Mouse (Mus musculus) liver, embryonic 14.5 days (tissue): ENCODE results near the gene Znrd1as. TPM values are rescaled to one million over a fixed set of nuclear protein-coding genes. Genes with fewer than 3 reads are reported as not detected.
"Not testable (repeated sequence)": the region's sequence is repeated elsewhere in the genome, so short reads cannot be mapped to it uniquely, and the experiment has no call there.

ENCODE experiments used
- ATAC-seq: fragments of 200-750 bp; cut with Nextera tagmentation; 2 replicates; pipeline ENCODE4 v1.8.0; 2017; ENCODE audit warnings: moderate number of reproducible peaks, mild to moderate bottlenecking, moderate library complexity; ENCODE audit not compliant: insufficient read depth
- DNase-seq, 3 experiments: peaks; one replicate each; pipeline ENCODE4 v3.0.0-alpha.2; 2012 to 2013; ENCODE audit warnings: low read depth in 3 of 3, low spot score in 3 of 3
- H3K27ac ChIP-seq: fragments of 300-500 bp; sonication (generic); 2 replicates; pipeline ENCODE4 v1.5.1; 2014; ENCODE audit warnings: moderate library complexity, mild to moderate bottlenecking, control low read depth, inconsistent platforms
- H3K27me3 ChIP-seq: fragments of 300-500 bp; sonication (generic); 2 replicates; pipeline ENCODE4 v1.6.1; 2014; ENCODE audit warnings: mild to moderate bottlenecking, low read length, moderate library complexity; ENCODE audit not compliant: control insufficient read depth, insufficient read depth
- H3K36me3 ChIP-seq: fragments of 300-500 bp; sonication (generic); replicated peaks from 2 replicates; pipeline ENCODE4 v1.6.1; 2014; ENCODE audit warnings: low read depth; ENCODE audit not compliant: control insufficient read depth, insufficient read depth
- H3K4me1 ChIP-seq, 2 experiments: fragments of 200-500 bp in 1 of 2; fragments of 300-500 bp in 1 of 2; sonication (generic) in 1 of 2; replicated peaks; 2 replicates each; pipeline ENCODE4 v1.6.1; 2012 to 2014; ENCODE audit warnings: antibody characterized with exemption in 1 of 2, inconsistent platforms in 1 of 2, low read length in 1 of 2; ENCODE audit not compliant: control insufficient read depth in 2 of 2, insufficient read depth in 2 of 2
- H3K4me2 ChIP-seq: fragments of 300-500 bp; sonication (generic); 2 replicates; pipeline ENCODE4 v1.6.1; 2014; ENCODE audit warnings: low read depth, mild to moderate bottlenecking, control low read depth, moderate library complexity
- H3K4me3 ChIP-seq, 2 experiments: fragments of 200-500 bp in 1 of 2; fragments of 300-500 bp in 1 of 2; sonication (generic) in 1 of 2; 2 replicates each; pipeline ENCODE4 v1.5.1; 2012 to 2014; ENCODE audit warnings: low read depth in 2 of 2, low read length in 2 of 2, mild to moderate bottlenecking in 2 of 2, control low read depth in 1 of 2, inconsistent platforms in 1 of 2, moderate library complexity in 1 of 2; ENCODE audit not compliant: insufficient read depth in 1 of 2
- H3K9ac ChIP-seq: fragments of 300-500 bp; sonication (generic); replicated peaks from 2 replicates; pipeline ENCODE4 v1.6.1; 2014; ENCODE audit warnings: mild to moderate bottlenecking, control low read depth, moderate library complexity
- H3K9me3 ChIP-seq: fragments of 300-500 bp; sonication (generic); 2 replicates; pipeline ENCODE4 v1.6.1; 2016; ENCODE audit warnings: low read length, mixed read lengths; ENCODE audit not compliant: control insufficient read depth
- CTCF ChIP-seq: IDR thresholded peaks from 2 replicates; pipeline ENCODE4 v1.5.1; 2016; ENCODE audit warnings: antibody characterized with exemption, low read depth, control low read depth
- EP300 ChIP-seq: IDR thresholded peaks from 2 replicates; pipeline ENCODE4 v1.6.1; 2016; ENCODE audit warnings: antibody characterized with exemption, low read depth
- WGBS: fragments of 180-500 bp; shearing (Covaris S2); extraction: QIAGEN DNeasy Blood & Tissue Kit; methylation state at CpG from one replicate; pipeline ENCODE4 v1.1.7; 2014; ENCODE audit not compliant: insufficient replicate concordance; 5-methylcytosine and 5-hydroxymethylcytosine counted together
- polyA plus RNA-seq, 2 experiments: library from polyadenylated mRNA; depleted of rRNA in 1 of 2; stranded (reverse) in 1 of 2; unstranded in 1 of 2; fragments of >200 nt; fragmentation: Nextera tagmentation in 1 of 2; extraction: Ambion mirVana in 1 of 2; gene quantifications; 2 replicates each; pipeline versions ENCODE4 v1.2.1 to v1.2.3; 2012 to 2014

The Znrd1as gene
- polyA plus RNA-seq, 2 experiments: 3.3 TPM

DNA sequence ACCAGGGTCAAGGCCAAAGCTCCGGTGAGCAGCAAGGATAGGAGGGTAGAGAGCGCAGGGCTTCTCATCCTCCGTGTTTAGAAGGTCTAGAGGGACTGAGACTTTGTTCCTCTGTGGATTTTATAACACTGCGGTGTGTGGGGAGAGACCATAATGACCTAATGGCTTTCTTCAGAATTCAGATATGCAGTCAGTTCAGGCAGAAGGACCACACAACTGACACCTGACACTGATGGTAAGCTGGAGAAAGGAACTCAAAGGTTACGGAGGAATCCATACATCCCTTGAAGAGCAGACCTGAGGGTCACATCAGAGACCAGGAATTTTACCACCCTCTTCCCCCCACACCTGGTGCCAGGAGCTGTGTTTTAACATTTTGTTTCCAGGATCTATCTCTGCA, 31.0 kb downstream of the Znrd1as start, which contains the start of gene H2-M5:
Gene H2-M5, minus strand, starts transcription at position 101 of the 400 bp plus-strand sequence.
- Histone ChIP-seq H3K27me3 (peaks cover 18% of the 10 kb centered on the region), H3K27ac (no peak within 1 kb of the TSS), H3K4me2 (no peak within 1 kb of the TSS), H3K9me3 (no peaks in the 10 kb centered on the region), H3K36me3 (no peaks in the 10 kb centered on the region), H3K4me1 (no peaks in the 10 kb centered on the region), H3K4me3 (no peak within 1 kb of the TSS), H3K9ac (no peak within 1 kb of the TSS)
- WGBS: 38% methylated on average over 5 of the region's 5 CpGs
- no peak for TF ChIP-seq CTCF
- no peak for TF ChIP-seq EP300
- DNase-seq (no peak), ATAC-seq (no peak)

GRCm38 (mm10) chr17:36990630-36991029, 32.2 kb downstream of the Znrd1as start:
- H3K27ac ChIP-seq, H3K4me2 ChIP-seq, H3K4me3 ChIP-seq, DNase-seq, H3K4me1 ChIP-seq, ATAC-seq, H3K9ac ChIP-seq, H3K36me3 ChIP-seq, H3K9me3 ChIP-seq: not testable (repeated sequence)
- WGBS: 81% methylated on average over 6 of the region's 6 CpGs
- peaks cover 18% of the 10 kb centered on the region for H3K27me3 ChIP-seq

DNA sequence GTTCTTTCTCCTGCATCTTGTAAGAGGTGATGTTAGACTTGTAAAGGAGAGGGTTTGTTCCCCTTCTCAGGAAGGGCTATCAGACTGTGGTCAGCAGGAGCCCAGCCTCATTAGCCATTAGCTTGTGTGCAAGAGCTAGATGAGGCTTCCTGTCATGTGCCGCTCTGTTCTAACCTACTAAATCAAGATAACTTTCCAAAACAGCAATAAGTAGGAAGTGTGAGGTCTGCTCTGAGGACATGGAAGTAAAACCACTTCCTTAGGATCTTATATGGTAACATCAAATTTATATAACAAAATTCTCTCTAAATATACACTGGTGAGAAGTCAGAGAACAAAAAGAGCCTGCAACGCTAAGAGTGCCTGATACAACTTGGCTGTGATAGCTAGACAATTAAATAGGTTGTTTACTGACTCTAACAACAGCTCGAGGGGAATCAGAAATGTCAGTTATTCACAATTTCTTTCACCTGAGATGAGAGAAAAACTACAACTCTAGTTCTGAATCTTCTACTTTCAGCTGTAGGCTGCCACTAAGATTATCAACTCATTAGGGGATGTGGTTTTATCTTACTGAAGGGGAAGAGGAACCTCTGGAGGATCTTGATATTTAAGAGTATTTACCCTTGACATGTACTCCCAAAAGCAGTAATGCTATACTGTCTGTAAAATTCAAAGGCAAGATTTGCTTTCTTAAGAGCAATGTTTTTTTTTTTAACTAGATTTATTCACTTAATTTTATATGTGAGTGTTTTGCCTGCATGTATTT, 34.1 kb downstream of the Znrd1as start:
- Histone ChIP-seq H3K27ac (no peak overlapping the region), H3K4me2 (no peak overlapping the region), H3K9ac (no peak overlapping the region), H3K27me3 (peaks cover 17% of the 10 kb centered on the region), H3K4me1 (no peaks in the 10 kb centered on the region), H3K36me3 (no peaks in the 10 kb centered on the region), H3K4me3 (no peak overlapping the region), H3K9me3 (no peaks in the 10 kb centered on the region)
- ATAC-seq (no peak), DNase-seq (no peak)
- TF ChIP-seq EP300 (no peak), CTCF (no peak)
- 14% methylated on average over 3 of the region's 3 CpGs for WGBS

- no peaks in the 10 kb centered on the region for H3K9me3 ChIP-seq
- 68% methylated on average over 4 of the region's 4 CpGs for WGBS
- DNase-seq: no peak
- H3K9ac ChIP-seq: no peak overlapping the region
- no peaks in the 10 kb centered on the region for H3K4me1 ChIP-seq
- no peak for ATAC-seq
- no peak overlapping the region for H3K4me2 ChIP-seq
- no peak overlapping the region for H3K27ac ChIP-seq
- no peak overlapping the region for H3K4me3 ChIP-seq
- no peaks in the 10 kb centered on the region for H3K36me3 ChIP-seq
- TF ChIP-seq CTCF: no peak
- no peak for TF ChIP-seq EP300
- peaks cover 3% of the 10 kb centered on the region for H3K27me3 ChIP-seq
Measured at GRCm38 (mm10) chr17:36993770-36994325, 35.5 kb downstream of the Znrd1as start.

- DNase-seq: no peak
- ATAC-seq: no peak
- Histone ChIP-seq H3K9me3 (no peaks in the 10 kb centered on the region), H3K27ac (no peak overlapping the region), H3K27me3 (no peaks in the 10 kb centered on the region), H3K36me3 (no peaks in the 10 kb centered on the region), H3K4me1 (no peaks in the 10 kb centered on the region), H3K4me2 (no peak overlapping the region), H3K4me3 (no peak overlapping the region), H3K9ac (no peak overlapping the region)
- TF ChIP-seq CTCF: no peak
- no peak for TF ChIP-seq EP300
- WGBS: 60% methylated on average over 2 of the region's 2 CpGs
Measured at GRCm38 (mm10) chr17:36994528-36994927, 36.1 kb downstream of the Znrd1as start.
